Mouse (Mus musculus) layer of hippocampus, adult 9-11 months (tissue): ENCODE measurements around the gene Mob3b.

ENCODE experiments used
- DNase-seq: peaks from one replicate; pipeline ENCODE4 v3.0.0; 2022

Mob3b gene

GRCm38 (mm10) chr4:35156751-35157611 is at the start of gene Mob3b:
TSS of gene Mob3b (minus strand) at chr4:35157484.
- DNase-seq: peak; percentile 71

- no peak for DNase-seq
Observed at GRCm38 (mm10) chr4:35204659-35205058, 47.4 kb upstream of the Mob3b start.

GRCm38 (mm10) chr4:35203724-35204123 is 46.4 kb upstream of the Mob3b start:
- no peak for DNase-seq

GRCm38 (mm10) chr4:35201700-35202099 is 44.4 kb upstream of the Mob3b start:
- DNase-seq: no peak

GRCm38 (mm10) chr4:35192725-35193124 is 35.4 kb upstream of the Mob3b start:
- no peak for DNase-seq

GRCm38 (mm10) chr4:35189794-35190193 is 32.5 kb upstream of the Mob3b start:
- DNase-seq: peak; percentile 26

GRCm38 (mm10) chr4:35187617-35188326 is 30.5 kb upstream of the Mob3b start:
- no peak for DNase-seq

- DNase-seq: no peak
Observed at GRCm38 (mm10) chr4:35177926-35178645, 20.8 kb upstream of the Mob3b start.

- DNase-seq: no peak
Observed at GRCm38 (mm10) chr4:35175566-35175965, 18.3 kb upstream of the Mob3b start.

GRCm38 (mm10) chr4:35173551-35173950 is 16.3 kb upstream of the Mob3b start:
- no peak for DNase-seq

GRCm38 (mm10) chr4:35172471-35172870 is 15.2 kb upstream of the Mob3b start:
- no peak for DNase-seq

GRCm38 (mm10) chr4:35169571-35170125 is 12.4 kb upstream of the Mob3b start:
- DNase-seq: no peak

GRCm38 (mm10) chr4:35167855-35168254 is 10.6 kb upstream of the Mob3b start:
- DNase-seq: peak; percentile 54

GRCm38 (mm10) chr4:35165947-35166346 is 8.7 kb upstream of the Mob3b start:
- DNase-seq: no peak

- no peak for DNase-seq
Observed at GRCm38 (mm10) chr4:35165275-35165674, 8.0 kb upstream of the Mob3b start.

GRCm38 (mm10) chr4:35157815-35158214 is 531 bp upstream of the Mob3b start:
- DNase-seq: no peak

GRCm38 (mm10) chr4:35156149-35156611 is 1.1 kb downstream of the Mob3b start:
- DNase-seq: peak; percentile 37

- no peak for DNase-seq
Observed at GRCm38 (mm10) chr4:35155132-35155922, 2.0 kb downstream of the Mob3b start.

- no peak for DNase-seq
Observed at GRCm38 (mm10) chr4:35154051-35154450, 3.2 kb downstream of the Mob3b start.

- DNase-seq: no peak
Observed at GRCm38 (mm10) chr4:35151756-35152155, 5.5 kb downstream of the Mob3b start, which contains the start of gene Ifnk. TSS of gene Ifnk (plus strand) at chr4:35152056.

- no peak for DNase-seq
Observed at GRCm38 (mm10) chr4:35150706-35151105, 6.6 kb downstream of the Mob3b start.

- DNase-seq: no peak
Observed at GRCm38 (mm10) chr4:35148326-35148725, 9.0 kb downstream of the Mob3b start.
